Mouse (Mus musculus) ES-Bruce4 (cell line): ENCODE data around the gene Csad. TPM values are rescaled to one million over a fixed set of nuclear protein-coding genes. Genes with fewer than 3 reads are reported as not detected.

Source experiments
- H3K27ac ChIP-seq: 2 replicates; pipeline ENCODE4 v1.5.1; 2012; ENCODE audit warnings: low read length, inconsistent platforms; ENCODE audit not compliant: insufficient read depth
- H3K27me3 ChIP-seq: 2 replicates; pipeline ENCODE4 v1.6.1; 2012; ENCODE audit warnings: mild to moderate bottlenecking, low read length, inconsistent platforms; ENCODE audit not compliant: control insufficient read depth, poor library complexity, insufficient read depth, severe bottlenecking
- H3K36me3 ChIP-seq: 2 replicates; pipeline ENCODE4 v1.6.1; 2012; ENCODE audit warnings: inconsistent platforms, mild to moderate bottlenecking, low read length, moderate library complexity; ENCODE audit not compliant: control insufficient read depth, poor library complexity, insufficient read depth, severe bottlenecking
- H3K4me1 ChIP-seq: one replicate; pipeline ENCODE4 v1.8.1; 2011; ENCODE audit warnings: low read length; ENCODE audit not compliant: control insufficient read depth, insufficient read depth
- H3K4me3 ChIP-seq: 2 replicates; pipeline ENCODE4 v1.5.1; 2011; ENCODE audit warnings: low read depth, mild to moderate bottlenecking, low read length
- H3K9ac ChIP-seq: 2 replicates; pipeline ENCODE4 v1.6.1; 2012; ENCODE audit warnings: low read depth, mild to moderate bottlenecking, inconsistent platforms; ENCODE audit not compliant: poor library complexity, severe bottlenecking
- H3K9me3 ChIP-seq: replicated peaks from 2 replicates; pipeline ENCODE4 v1.6.1; 2012; ENCODE audit warnings: mild to moderate bottlenecking, low read length, inconsistent platforms; ENCODE audit not compliant: control insufficient read depth, poor library complexity, insufficient read depth, severe bottlenecking
- CTCF ChIP-seq: IDR thresholded peaks from one replicate; pipeline ENCODE4 v1.8.1; 2011; ENCODE audit warnings: low read depth, low read length
- EP300 ChIP-seq: IDR thresholded peaks from 2 replicates; pipeline ENCODE4 v1.6.1; 2011; ENCODE audit warnings: low read depth, low read length; ENCODE audit not compliant: insufficient read depth
- POLR2A ChIP-seq: IDR thresholded peaks from one replicate; pipeline ENCODE4 v1.8.1; 2011; ENCODE audit warnings: low read length; ENCODE audit not compliant: insufficient read depth
- polyA plus RNA-seq: library from polyadenylated mRNA; stranded (reverse); fragments of >200 nt; gene quantifications from 2 replicates; pipeline ENCODE4 v1.2.4, GENCODE M21; 2011; ENCODE audit warnings: low read depth; ENCODE audit not compliant: missing spikeins, insufficient read depth, insufficient read length

Csad gene
- 17.8 and 19.3 TPM in 2 replicates for polyA plus RNA-seq

- Histone ChIP-seq H3K4me1 (peaks cover 11% of the 10 kb centered on the region), H3K36me3 (peaks cover 26% of the 10 kb centered on the region), H3K9ac (peak within 1 kb of the TSS; percentile 97), H3K27me3 (no peaks in the 10 kb centered on the region), H3K9me3 (no peaks in the 10 kb centered on the region), H3K27ac (peak within 1 kb of the TSS; percentile 77), H3K4me3 (peak within 1 kb of the TSS; percentile 67)
- no peak for TF ChIP-seq CTCF
- TF ChIP-seq POLR2A, result no peak
- TF ChIP-seq EP300, result no peak
Observed at GRCm38 (mm10) chr15:102204674-102205505, at the start of gene Csad. Gene Csad (minus strand): TSS chr15:102204724.

- Histone ChIP-seq H3K27me3 (no peaks in the 10 kb centered on the region), H3K27ac (peak overlapping the region; percentile 90), H3K4me1 (peaks cover 16% of the 10 kb centered on the region), H3K4me3 (no peak overlapping the region), H3K9me3 (no peaks in the 10 kb centered on the region), H3K36me3 (no peaks in the 10 kb centered on the region), H3K9ac (0 out of 2 replicates have a peak overlapping the region, but pooled peaks have one; percentile 84)
- TF ChIP-seq EP300, result peak; percentile 99
- TF ChIP-seq POLR2A, result peak; percentile 20
- no peak for TF ChIP-seq CTCF
Observed at GRCm38 (mm10) chr15:102250521-102250920, 46.0 kb upstream of the Csad start.

DNA sequence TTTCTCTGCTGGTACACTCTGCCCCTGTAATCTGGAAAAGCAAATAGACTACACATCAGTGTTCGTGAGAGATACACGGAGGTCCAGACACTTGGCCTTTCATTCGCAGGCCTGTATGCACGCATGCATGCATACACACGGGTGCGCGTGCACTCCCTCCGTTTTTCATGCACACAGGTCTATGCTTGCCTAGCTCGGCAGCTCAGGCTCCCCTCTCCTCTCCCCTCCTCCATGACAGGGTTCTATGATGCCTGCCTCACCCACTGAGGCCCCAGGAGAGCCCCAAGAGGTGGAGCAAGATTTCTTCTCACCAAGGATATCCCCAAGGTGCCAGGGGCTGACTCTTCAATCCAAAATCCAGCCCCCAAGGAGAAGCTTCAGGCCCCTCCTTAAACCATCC, 45.4 kb upstream of the Csad start:
- 0 out of 2 replicates have a peak, but pooled peaks have one; percentile 2 for TF ChIP-seq EP300
- no peak for TF ChIP-seq POLR2A
- no peak for TF ChIP-seq CTCF
- H3K4me1 ChIP-seq, result peaks cover 16% of the 10 kb centered on the region

DNA sequence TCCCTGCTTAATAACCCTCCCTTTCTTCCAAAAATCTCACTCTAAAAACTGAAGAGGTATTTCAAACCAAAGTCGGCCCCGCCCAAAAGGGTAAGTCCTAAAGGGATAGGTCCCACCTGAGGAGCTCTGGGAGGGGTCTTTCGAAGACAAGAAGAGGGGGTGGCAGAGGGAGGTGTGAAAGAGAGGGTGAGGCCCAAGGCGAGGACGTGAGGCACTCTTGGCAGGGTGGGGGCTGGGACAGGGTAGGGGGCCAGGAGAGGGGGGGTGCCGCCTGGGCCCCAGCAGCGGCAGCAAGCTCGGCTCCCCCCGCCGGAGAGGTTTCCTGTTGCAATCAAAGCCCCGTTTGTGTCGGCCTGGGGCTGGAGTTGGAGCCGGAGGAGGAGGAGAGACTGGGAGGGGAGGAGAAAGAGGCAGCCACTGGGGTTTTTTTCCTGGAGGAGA, 44.7 kb upstream of the Csad start:
- Histone ChIP-seq H3K4me1 (peaks cover 16% of the 10 kb centered on the region), H3K36me3 (no peaks in the 10 kb centered on the region), H3K9ac (peak overlapping the region; percentile 84), H3K27me3 (no peaks in the 10 kb centered on the region), H3K27ac (peak overlapping the region; percentile 90), H3K4me3 (peak overlapping the region; percentile 57), H3K9me3 (no peaks in the 10 kb centered on the region)
- TF ChIP-seq EP300 (peak; percentile 73), POLR2A (no peak)

More for the DNA sequence above, 45.4 kb upstream of the Csad start:
- peak overlapping the region; percentile 84 for H3K9ac ChIP-seq
- H3K9me3 ChIP-seq, result no peaks in the 10 kb centered on the region
- peak overlapping the region; percentile 57 for H3K4me3 ChIP-seq
- H3K27me3 ChIP-seq, result no peaks in the 10 kb centered on the region
- no peaks in the 10 kb centered on the region for H3K36me3 ChIP-seq
- peak overlapping the region; percentile 90 for H3K27ac ChIP-seq

DNA sequence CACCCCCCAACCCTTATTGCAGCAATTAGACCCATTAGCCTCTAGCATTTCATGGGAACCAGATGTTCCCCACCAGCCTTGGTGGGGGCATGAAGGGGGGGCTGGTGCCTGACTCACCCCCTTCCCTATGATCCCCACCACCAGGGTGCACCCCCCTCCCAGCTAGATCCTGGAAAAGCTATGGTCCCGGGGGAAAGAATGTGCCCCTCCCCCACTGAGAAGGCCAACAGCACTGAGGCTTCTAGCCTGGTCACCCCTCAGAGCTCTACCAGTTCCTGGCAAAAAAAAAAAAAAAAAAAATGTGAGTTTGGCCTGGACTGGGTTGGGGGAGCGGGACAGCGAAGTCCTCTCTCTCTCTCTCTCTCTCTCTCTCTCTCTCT, 44.3 kb upstream of the Csad start:
- no peaks in the 10 kb centered on the region for H3K9me3 ChIP-seq
- peak overlapping the region; percentile 90 for H3K27ac ChIP-seq
- H3K4me1 ChIP-seq, result peaks cover 16% of the 10 kb centered on the region
- no peak for TF ChIP-seq POLR2A
- 0 out of 2 replicates have a peak, but pooled peaks have one; percentile 38 for TF ChIP-seq EP300
- peak overlapping the region; percentile 16 for H3K4me3 ChIP-seq
- no peaks in the 10 kb centered on the region for H3K27me3 ChIP-seq
- peak overlapping the region; percentile 84 for H3K9ac ChIP-seq
- H3K36me3 ChIP-seq, result no peaks in the 10 kb centered on the region

DNA sequence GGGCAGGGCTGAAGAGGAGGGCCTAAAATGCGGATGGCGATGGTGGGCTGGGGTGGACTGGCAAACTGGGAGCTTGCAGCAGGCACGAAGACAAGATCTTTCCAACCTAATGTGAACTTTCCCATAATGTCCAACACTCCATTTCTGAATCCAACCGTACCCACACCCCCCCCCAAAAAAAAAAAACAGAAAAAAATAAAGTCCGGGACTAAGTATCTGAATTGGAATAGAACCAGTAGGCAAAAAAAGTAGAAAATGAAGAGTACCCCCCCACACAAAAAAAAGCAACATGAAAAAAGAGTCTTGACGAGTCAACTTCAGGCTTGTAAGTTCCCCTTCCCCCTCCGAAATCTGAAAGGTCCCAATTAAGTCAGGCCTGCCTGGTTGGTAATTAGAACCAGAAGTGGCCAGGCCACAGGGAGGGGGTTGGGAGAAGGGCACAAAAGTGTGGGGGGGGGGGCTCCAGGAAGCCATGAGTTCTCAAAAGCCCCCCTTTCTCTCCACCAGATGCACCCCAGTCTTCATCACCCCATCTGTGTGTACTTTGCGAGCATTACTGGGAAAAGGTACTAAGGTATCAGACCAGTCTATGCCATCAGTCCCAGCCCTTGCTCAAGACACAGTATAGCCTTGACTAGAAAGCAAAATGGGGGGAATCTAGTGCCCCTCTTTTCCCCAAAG, 43.7 kb upstream of the Csad start:
- Histone ChIP-seq H3K27ac (peak overlapping the region; percentile 90), H3K36me3 (no peaks in the 10 kb centered on the region), H3K4me3 (peak overlapping the region; percentile 72), H3K9me3 (no peaks in the 10 kb centered on the region), H3K27me3 (no peaks in the 10 kb centered on the region), H3K4me1 (peaks cover 16% of the 10 kb centered on the region), H3K9ac (peak overlapping the region; percentile 84)
- TF ChIP-seq EP300 (no peak), POLR2A (no peak), CTCF (no peak)
